Mouse (Mus musculus) midbrain, embryonic 15.5 days (tissue): ENCODE measurements around the gene Ubr4. TPM values are rescaled to one million over a fixed set of nuclear protein-coding genes. Genes with fewer than 3 reads are reported as not detected.

ENCODE experiments used
- ATAC-seq: fragments of 200-750 bp; cut with Nextera tagmentation; replicated peaks from 2 replicates; pipeline ENCODE4 v1.8.0; 2017; ENCODE audit warnings: moderate TSS enrichment
- H3K27ac ChIP-seq: fragments of 300-500 bp; sonication (generic); 2 replicates; pipeline ENCODE4 v1.5.1; 2015; ENCODE audit warnings: mild to moderate bottlenecking, inconsistent platforms
- H3K27me3 ChIP-seq: fragments of 300-500 bp; sonication (generic); replicated peaks from 2 replicates; pipeline ENCODE4 v1.6.1; 2015; ENCODE audit warnings: inconsistent platforms
- H3K36me3 ChIP-seq: fragments of 300-500 bp; sonication (generic); replicated peaks from 2 replicates; pipeline ENCODE4 v1.6.1; 2015; ENCODE audit warnings: inconsistent platforms
- H3K4me1 ChIP-seq: fragments of 300-500 bp; sonication (generic); 2 replicates; pipeline ENCODE4 v1.6.1; 2015; ENCODE audit warnings: inconsistent platforms
- H3K4me2 ChIP-seq: fragments of 300-500 bp; sonication (generic); 2 replicates; pipeline ENCODE4 v1.6.1; 2015; ENCODE audit warnings: inconsistent platforms, mild to moderate bottlenecking, moderate library complexity
- H3K4me3 ChIP-seq: fragments of 300-500 bp; sonication (generic); 2 replicates; pipeline ENCODE4 v1.5.1; 2015; ENCODE audit warnings: mild to moderate bottlenecking, inconsistent platforms
- H3K9ac ChIP-seq: fragments of 300-500 bp; sonication (generic); 2 replicates; pipeline ENCODE4 v1.6.1; 2015; ENCODE audit warnings: mild to moderate bottlenecking, inconsistent platforms
- H3K9me3 ChIP-seq: fragments of 300-500 bp; sonication (generic); 2 replicates; pipeline ENCODE4 v1.6.1; 2016; ENCODE audit warnings: inconsistent platforms
- WGBS: fragments of 180-500 bp; shearing (Covaris S2); methylation state at CpG from one replicate; pipeline ENCODE4 v1.1.7; 2015; ENCODE audit warnings: mixed read lengths; 5-methylcytosine and 5-hydroxymethylcytosine counted together
- polyA plus RNA-seq: library from polyadenylated mRNA; unstranded; fragments of >200 nt; fragmentation: Nextera tagmentation; extraction: Ambion mirVana; gene quantifications from 2 replicates; pipeline ENCODE4 v1.2.1, GENCODE M21; 2015

The Ubr4 gene
- polyA plus RNA-seq, 1 experiment from 2014 or later, result 101 TPM

- 69% methylated on average over 7 of the region's 9 CpGs for WGBS
Observed at GRCm38 (mm10) chr4:139334631-139335295, 17.6 kb upstream of the Ubr4 start.

GRCm38 (mm10) chr4:139335507-139335906, 16.9 kb upstream of the Ubr4 start:
- H3K27me3 ChIP-seq, result peaks cover 18% of the 10 kb centered on the region
- no peak overlapping the region for H3K4me3 ChIP-seq
- H3K9me3 ChIP-seq, result no peaks in the 10 kb centered on the region
- H3K4me2 ChIP-seq, result no peak overlapping the region
- no peak overlapping the region for H3K27ac ChIP-seq
- ATAC-seq, result no peak
- H3K36me3 ChIP-seq, result no peaks in the 10 kb centered on the region
- 70% methylated on average over 7 of the region's 7 CpGs for WGBS
- no peak overlapping the region for H3K9ac ChIP-seq
- no peaks in the 10 kb centered on the region for H3K4me1 ChIP-seq

More at GRCm38 (mm10) chr4:139334631-139335295, 17.6 kb upstream of the Ubr4 start:
- Histone ChIP-seq H3K9me3 (no peaks in the 10 kb centered on the region), H3K27ac (no peak overlapping the region), H3K9ac (no peak overlapping the region), H3K4me3 (no peak overlapping the region), H3K4me2 (no peak overlapping the region), H3K36me3 (no peaks in the 10 kb centered on the region), H3K4me1 (no peaks in the 10 kb centered on the region), H3K27me3 (peaks cover 18% of the 10 kb centered on the region)
- ATAC-seq, result no peak

DNA sequence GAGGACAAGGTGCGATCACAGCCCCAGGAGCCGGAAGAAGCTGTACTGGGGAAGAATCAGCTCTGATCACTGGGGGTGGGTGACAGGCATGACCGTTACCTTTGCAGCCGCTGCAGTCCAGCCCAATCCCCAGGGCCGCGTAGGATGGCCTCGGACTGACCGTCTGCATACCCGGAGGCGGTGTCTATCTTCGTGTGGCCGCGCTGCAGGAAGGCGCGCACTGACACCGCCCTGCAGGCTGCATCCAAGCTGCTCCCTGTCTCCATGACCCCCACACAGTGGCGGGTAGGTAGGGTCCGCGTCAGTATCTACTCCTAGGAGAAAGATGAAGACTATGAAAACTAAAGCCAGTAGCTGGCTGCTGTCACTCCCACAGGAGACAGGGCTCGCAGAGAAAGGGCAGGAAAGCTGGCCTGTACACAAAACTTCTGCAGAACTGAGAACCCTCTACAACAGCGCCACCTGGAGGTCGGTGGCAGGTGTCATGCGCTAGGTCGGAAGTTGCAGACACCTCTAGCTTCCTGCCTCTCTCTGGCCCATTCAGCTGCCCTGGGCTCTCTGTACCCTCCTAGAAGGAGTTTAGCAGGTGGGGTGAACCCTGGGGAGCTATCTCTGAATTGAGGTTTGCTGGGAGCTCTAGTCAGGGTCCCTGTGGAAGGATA, 15.5 kb upstream of the Ubr4 start:
- peak overlapping the region; percentile 29 for H3K4me2 ChIP-seq
- H3K9ac ChIP-seq, result no peak overlapping the region
- H3K9me3 ChIP-seq, result no peaks in the 10 kb centered on the region
- no peak overlapping the region for H3K4me3 ChIP-seq
- no peaks in the 10 kb centered on the region for H3K4me1 ChIP-seq
- no peak overlapping the region for H3K27ac ChIP-seq
- H3K27me3 ChIP-seq, result peaks cover 18% of the 10 kb centered on the region
- 27% methylated on average over 24 of the region's 24 CpGs for WGBS
- H3K36me3 ChIP-seq, result no peaks in the 10 kb centered on the region
- no peak for ATAC-seq

- Histone ChIP-seq H3K4me3 (no peak overlapping the region), H3K9me3 (no peaks in the 10 kb centered on the region), H3K27ac (no peak overlapping the region), H3K4me1 (no peaks in the 10 kb centered on the region), H3K4me2 (no peak overlapping the region), H3K36me3 (no peaks in the 10 kb centered on the region), H3K27me3 (peaks cover 15% of the 10 kb centered on the region), H3K9ac (no peak overlapping the region)
- ATAC-seq, result no peak
- 58% methylated on average over 33 of the region's 33 CpGs for WGBS
Observed at GRCm38 (mm10) chr4:139338145-139338544, 14.3 kb upstream of the Ubr4 start.

DNA sequence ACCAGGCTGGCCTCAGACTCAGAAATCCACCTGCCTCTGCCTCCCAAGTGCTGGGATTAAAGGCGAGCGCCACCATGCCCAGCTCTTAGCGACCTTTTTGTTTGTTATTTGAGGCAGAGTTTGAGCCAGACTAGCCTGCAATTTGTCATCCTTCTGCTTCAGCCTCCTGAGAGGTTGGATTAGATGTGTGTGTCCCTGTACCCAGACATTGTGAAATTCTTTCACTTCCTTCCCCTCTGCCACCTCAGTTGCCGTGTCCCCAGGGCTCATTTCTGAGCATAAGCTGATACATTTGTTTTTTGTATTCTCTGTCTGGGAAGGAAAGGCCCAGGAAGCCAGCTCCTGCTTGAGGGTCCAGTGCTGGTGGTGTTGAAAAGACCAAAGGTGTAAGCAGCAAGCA, 11.6 kb upstream of the Ubr4 start:
- Histone ChIP-seq H3K27me3 (peaks cover 15% of the 10 kb centered on the region), H3K4me3 (no peak overlapping the region), H3K36me3 (no peaks in the 10 kb centered on the region), H3K9ac (no peak overlapping the region), H3K4me2 (no peak overlapping the region), H3K27ac (no peak overlapping the region), H3K4me1 (no peaks in the 10 kb centered on the region), H3K9me3 (no peaks in the 10 kb centered on the region)
- no peak for ATAC-seq
- WGBS, result 81% methylated on average over 4 of the region's 4 CpGs

DNA sequence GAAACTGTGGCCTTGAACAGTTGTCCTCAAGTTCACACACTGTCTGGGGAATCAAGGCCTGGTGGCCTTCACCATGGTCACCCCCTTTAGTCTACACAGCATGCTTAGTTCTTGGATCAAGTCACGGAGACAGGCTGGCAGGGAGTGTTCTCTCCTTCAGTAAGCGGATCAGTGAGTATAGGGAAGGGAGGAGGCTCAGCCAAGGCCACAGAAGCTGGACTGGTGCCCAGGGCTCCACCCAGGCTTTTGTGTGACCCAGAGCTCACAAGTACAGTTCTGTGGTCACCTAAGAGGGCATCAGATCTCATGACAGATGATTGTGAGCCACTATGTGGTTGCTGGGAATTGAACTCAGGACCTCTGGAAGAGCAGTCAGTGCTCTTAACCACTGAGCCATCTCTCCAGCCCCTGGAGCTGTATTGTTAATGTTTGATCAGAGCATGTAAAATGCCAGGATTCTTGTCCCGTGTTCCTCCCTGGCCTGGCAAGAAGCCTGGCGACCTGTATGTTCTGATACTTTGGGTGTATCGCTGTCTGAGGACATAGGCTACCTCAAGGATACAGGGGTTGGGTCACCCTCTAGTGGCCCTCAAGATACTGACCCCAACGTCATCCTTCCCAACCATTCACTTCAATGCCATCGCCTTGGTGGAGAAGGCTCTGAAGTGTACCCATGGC, 10.7 kb upstream of the Ubr4 start:
- 81% methylated on average over 7 of the region's 7 CpGs for WGBS
- ATAC-seq, result no peak

DNA sequence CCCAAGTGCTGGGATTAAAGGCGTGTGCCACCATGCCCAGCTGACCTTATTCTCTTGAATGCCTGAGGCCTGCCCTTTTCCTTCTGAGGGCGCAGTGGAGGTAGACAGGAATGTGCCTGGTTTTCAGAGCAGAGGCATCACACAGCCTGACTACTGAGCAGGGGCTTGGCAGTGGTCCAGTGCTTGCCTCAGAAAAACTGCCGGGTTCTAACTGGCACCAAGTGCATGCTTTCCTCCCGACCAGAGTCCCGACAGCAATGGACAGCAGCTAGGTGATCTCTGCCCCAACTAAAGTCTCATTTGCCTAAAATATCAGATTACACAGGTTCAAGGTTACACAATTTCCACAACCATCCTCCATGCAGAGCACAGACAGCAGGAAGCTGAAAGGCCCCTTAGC, 8.7 kb upstream of the Ubr4 start:
- Histone ChIP-seq H3K9me3 (no peaks in the 10 kb centered on the region), H3K4me1 (no peaks in the 10 kb centered on the region), H3K4me2 (no peak overlapping the region), H3K4me3 (no peak overlapping the region), H3K27ac (no peak overlapping the region), H3K27me3 (no peaks in the 10 kb centered on the region), H3K36me3 (peaks cover 16% of the 10 kb centered on the region), H3K9ac (no peak overlapping the region)
- ATAC-seq, result no peak
- 71% methylated on average over 5 of the region's 5 CpGs for WGBS

More for the DNA sequence above, 10.7 kb upstream of the Ubr4 start:
- Histone ChIP-seq H3K36me3 (0 out of 2 replicates have a peak, but pooled peaks cover under 1% of the 10 kb centered on the region), H3K9me3 (no peaks in the 10 kb centered on the region), H3K4me3 (no peak overlapping the region), H3K4me1 (no peaks in the 10 kb centered on the region), H3K27ac (no peak overlapping the region), H3K27me3 (peaks cover 15% of the 10 kb centered on the region), H3K9ac (no peak overlapping the region), H3K4me2 (no peak overlapping the region)

GRCm38 (mm10) chr4:139345416-139346019, 6.9 kb upstream of the Ubr4 start:
- peaks cover 2% of the 10 kb centered on the region for H3K4me1 ChIP-seq
- no peak overlapping the region for H3K4me3 ChIP-seq
- H3K36me3 ChIP-seq, result peaks cover 20% of the 10 kb centered on the region
- H3K27me3 ChIP-seq, result no peaks in the 10 kb centered on the region
- H3K4me2 ChIP-seq, result no peak overlapping the region
- no peak overlapping the region for H3K27ac ChIP-seq
- ATAC-seq, result no peak
- H3K9me3 ChIP-seq, result no peaks in the 10 kb centered on the region
- 63% methylated on average over 23 of the region's 23 CpGs for WGBS
- H3K9ac ChIP-seq, result no peak overlapping the region

GRCm38 (mm10) chr4:139352832-139353231, 423 bp downstream of the Ubr4 start:
- peak; percentile 53 for ATAC-seq
- H3K9me3 ChIP-seq, result no peaks in the 10 kb centered on the region
- peaks cover 21% of the 10 kb centered on the region for H3K36me3 ChIP-seq
- H3K27me3 ChIP-seq, result no peaks in the 10 kb centered on the region
- H3K4me3 ChIP-seq, result peak overlapping the region; percentile 63
- H3K4me2 ChIP-seq, result peak overlapping the region; percentile 89
- peak overlapping the region; percentile 91 for H3K27ac ChIP-seq
- H3K9ac ChIP-seq, result peak overlapping the region; percentile 63
- peaks cover 25% of the 10 kb centered on the region for H3K4me1 ChIP-seq
- WGBS, result 0% methylated on average over 7 of the region's 7 CpGs

DNA sequence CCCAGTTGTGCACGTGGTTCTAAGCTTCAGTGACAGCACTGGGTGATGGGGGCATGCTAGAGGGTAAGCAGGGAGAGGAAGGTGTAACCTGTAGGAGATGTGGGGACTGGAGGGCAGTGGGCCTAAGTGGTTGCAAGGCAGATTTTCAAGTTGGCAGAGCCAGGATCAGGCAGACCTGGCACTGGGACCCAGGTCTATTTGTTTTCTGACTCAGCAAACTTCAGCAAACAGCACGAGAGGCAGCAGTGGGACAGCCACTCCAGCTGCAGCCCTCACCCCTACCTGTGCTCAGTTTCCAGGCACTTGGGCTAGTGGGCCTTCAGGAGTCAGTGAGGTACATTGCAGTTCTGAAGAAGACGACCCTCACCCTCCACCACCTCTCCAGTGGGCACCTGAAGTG, 4.8 kb downstream of the Ubr4 start:
- H3K36me3 ChIP-seq, result peaks cover 50% of the 10 kb centered on the region

GRCm38 (mm10) chr4:139360761-139361548, 8.5 kb downstream of the Ubr4 start:
- H3K36me3 ChIP-seq, result peaks cover 82% of the 10 kb centered on the region
- ATAC-seq, result no peak
- H3K4me1 ChIP-seq, result no peaks in the 10 kb centered on the region
- 93% methylated on average over 11 of the region's 11 CpGs for whole genome bisulfite sequencing
- H3K27ac ChIP-seq, result no peak overlapping the region
- no peak overlapping the region for H3K4me2 ChIP-seq
- no peaks in the 10 kb centered on the region for H3K9me3 ChIP-seq
- H3K27me3 ChIP-seq, result no peaks in the 10 kb centered on the region
- H3K9ac ChIP-seq, result no peak overlapping the region
- no peak overlapping the region for H3K4me3 ChIP-seq

More for the DNA sequence above, 4.8 kb downstream of the Ubr4 start:
- H3K4me1 ChIP-seq, result peaks cover 10% of the 10 kb centered on the region
- H3K9ac ChIP-seq, result no peak overlapping the region
- no peak overlapping the region for H3K27ac ChIP-seq
- no peak for ATAC-seq
- no peaks in the 10 kb centered on the region for H3K9me3 ChIP-seq
- WGBS, result 89% methylated on average over 3 of the region's 3 CpGs
- no peaks in the 10 kb centered on the region for H3K27me3 ChIP-seq
- H3K4me2 ChIP-seq, result no peak overlapping the region
- H3K4me3 ChIP-seq, result no peak overlapping the region

DNA sequence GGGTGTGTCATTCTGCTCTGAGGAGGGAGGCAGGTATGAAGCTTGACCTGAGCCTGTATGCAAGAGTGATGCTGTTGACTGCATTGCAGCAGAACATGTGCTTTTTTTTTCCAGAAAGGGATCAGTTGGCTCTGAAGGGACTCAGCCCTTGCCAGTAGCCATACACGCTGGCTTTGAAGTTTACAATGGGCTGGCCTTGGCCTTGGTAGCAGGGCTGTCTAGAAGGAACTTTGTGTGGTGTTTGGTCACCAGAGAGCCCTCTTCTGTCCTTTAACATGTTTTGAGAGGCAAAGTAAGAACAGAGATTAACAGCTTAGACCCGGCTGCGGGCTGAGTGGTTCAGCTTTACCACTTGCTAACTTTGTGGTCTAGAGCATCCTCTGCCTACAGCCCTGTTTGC, 14.9 kb downstream of the Ubr4 start:
- Histone ChIP-seq H3K9me3 (no peaks in the 10 kb centered on the region), H3K4me1 (no peaks in the 10 kb centered on the region), H3K27ac (no peak overlapping the region), H3K4me2 (no peak overlapping the region), H3K36me3 (peaks cover 80% of the 10 kb centered on the region), H3K4me3 (no peak overlapping the region), H3K9ac (no peak overlapping the region), H3K27me3 (no peaks in the 10 kb centered on the region)
- 98% methylated on average over 3 of the region's 3 CpGs for WGBS
- no peak for ATAC-seq
